In the genomic region with DNA sequence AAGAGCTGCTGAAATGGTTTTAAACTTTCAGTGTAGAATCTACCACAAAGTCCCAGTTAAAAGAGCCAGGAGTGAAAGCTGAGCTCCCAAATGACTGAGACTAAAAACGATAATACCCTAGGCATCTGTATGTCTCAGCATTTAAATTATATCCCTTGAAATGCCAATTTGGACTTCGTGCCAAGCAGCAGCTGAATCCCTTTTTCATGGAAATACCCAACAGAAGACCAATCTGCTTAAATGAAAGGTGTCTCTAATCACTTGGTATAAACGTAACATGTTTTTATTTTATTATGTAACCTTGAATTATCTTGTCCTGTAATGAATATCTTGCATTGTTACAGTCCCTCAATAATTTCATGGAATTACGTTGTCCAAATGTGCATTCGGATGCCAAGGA, we compare ENCODE assay signal across 32 mouse cellular contexts.
"Had no signal": no experiment of that assay in that cellular context is flagged by ENCODE, and none has a peak within 500 bp of the region (broad histone marks: within the 10 kb centered on the region; RNA-seq: fewer than 3 reads in every experiment).

No protein-coding gene starts in this region.

- H3K4me2 ChIP-seq: heart, embryonic 13.5 days; heart, embryonic 15.5 days; hindbrain, embryonic 12.5 days; hindbrain, embryonic 13.5 days; hindbrain, embryonic 14.5 days; hindbrain, embryonic 15.5 days; intestine, embryonic 15.5 days; kidney, embryonic 15.5 days had no signal

- H3K27me3 ChIP-seq: heart, embryonic 13.5 days; heart, embryonic 15.5 days; hindbrain, embryonic 12.5 days; hindbrain, embryonic 13.5 days; hindbrain, embryonic 15.5 days; intestine, embryonic 15.5 days had no signal

- ATAC-seq: hindbrain, embryonic 16.5 days; hindbrain, postnatal 0 days; inflammation-experienced regulatory T-cells, adult 6 months; intestine, embryonic 15.5 days; intestine, embryonic 16.5 days; intestine, postnatal 0 days had no signal

- H3K27ac ChIP-seq: heart, embryonic 13.5 days; heart, embryonic 15.5 days; hindbrain, embryonic 10.5 days; hindbrain, embryonic 12.5 days; hindbrain, embryonic 13.5 days; hindbrain, embryonic 14.5 days; hindbrain, embryonic 15.5 days; hindbrain, postnatal 0 days; intestine, embryonic 15.5 days; kidney, embryonic 15.5 days; kidney, postnatal 0 days; left cerebral cortex, adult 2 months had no signal

- H3K36me3 ChIP-seq: heart, embryonic 13.5 days; heart, embryonic 15.5 days; hindbrain, embryonic 10.5 days; hindbrain, embryonic 12.5 days; hindbrain, embryonic 13.5 days; hindbrain, embryonic 15.5 days; intestine, embryonic 15.5 days; kidney, embryonic 15.5 days had no signal

- H3K4me1 ChIP-seq: heart, embryonic 13.5 days; heart, embryonic 15.5 days; intestine, embryonic 15.5 days had no signal

- H3K9ac ChIP-seq: heart, embryonic 13.5 days; heart, embryonic 15.5 days; hindbrain, embryonic 12.5 days; hindbrain, embryonic 13.5 days; hindbrain, embryonic 14.5 days; hindbrain, embryonic 15.5 days; intestine, embryonic 15.5 days; kidney, embryonic 15.5 days had no signal

- DNase-seq: heart, postnatal 10 days; heart, postnatal 14 days; heart, postnatal 36 days; kidney, adult 11 months; kidney, adult 18-20 months; kidney, adult 2 months; kidney, adult 8-10 months; kidney, adult 9 months; kidney, postnatal 10 days; kidney, postnatal 14 days; kidney, postnatal 25 days; kidney, postnatal 36 days; kidney, postnatal 4 days; layer of hippocampus, adult 9-11 months; layer of hippocampus, postnatal 36 days had no signal

- H3K4me3 ChIP-seq: heart, embryonic 13.5 days; heart, embryonic 15.5 days; hindbrain, embryonic 10.5 days; hindbrain, embryonic 12.5 days; hindbrain, embryonic 13.5 days; hindbrain, embryonic 15.5 days; intestine, embryonic 15.5 days; kidney, embryonic 15.5 days; layer of hippocampus, adult 2 months; left cerebral cortex, adult 2 months had no signal

- H3K9me3 ChIP-seq: heart, embryonic 13.5 days; heart, embryonic 15.5 days; hindbrain, embryonic 10.5 days; hindbrain, embryonic 12.5 days; hindbrain, embryonic 13.5 days; hindbrain, embryonic 15.5 days; intestine, embryonic 15.5 days; kidney, embryonic 15.5 days had no signal
